Mouse (Mus musculus) central nervous system, embryonic 18 days (tissue): Measurements from ENCODE around the gene Hps3. TPM values are rescaled to one million over a fixed set of nuclear protein-coding genes. Genes with fewer than 3 reads are reported as not detected.

Experiments used
- polyA plus RNA-seq: library from polyadenylated mRNA; depleted of rRNA; stranded (reverse); fragments of >200 nt; gene quantifications from 2 replicates; pipeline ENCODE4 v1.2.3, GENCODE M21; 2012; rRNA removed

Hps3 gene
- 18.0 and 18.7 TPM in 2 replicates for polyA plus RNA-seq

DNA sequence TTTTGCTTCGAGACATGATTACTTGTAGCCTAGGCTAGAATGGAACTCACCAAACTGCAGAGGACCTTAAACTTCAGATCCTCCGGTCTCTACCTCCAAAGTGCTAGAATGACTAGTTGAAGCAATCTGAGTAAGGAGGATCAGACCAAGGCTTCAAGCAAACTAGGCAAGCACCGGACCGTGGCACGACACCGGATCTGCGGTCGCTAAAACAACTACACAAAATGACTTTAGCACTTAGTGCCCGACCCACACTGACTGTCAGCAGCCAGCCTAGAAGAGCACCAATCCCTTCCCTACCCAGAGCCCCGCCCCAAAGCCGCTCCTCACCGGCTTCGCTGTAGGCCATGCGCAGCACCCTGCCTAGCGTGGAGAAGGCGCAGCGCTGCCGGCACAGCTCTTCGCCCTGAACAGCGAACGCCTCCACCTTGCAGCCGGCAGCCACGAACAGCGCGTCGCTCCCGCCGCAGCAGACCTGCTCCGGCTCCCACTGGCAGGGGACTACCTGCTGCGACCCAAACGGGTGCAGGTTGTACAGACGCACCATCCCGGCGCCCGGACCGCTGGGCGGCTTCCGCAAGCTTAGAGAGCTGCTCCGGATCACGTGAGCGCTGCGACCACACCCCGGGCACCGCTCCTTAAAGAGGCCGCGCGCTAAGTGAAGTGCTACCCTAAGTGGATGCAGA is at the start of gene Hps3:
Hps3 (minus strand) TSS at position 597 of the 686 bp plus-strand sequence.

DNA sequence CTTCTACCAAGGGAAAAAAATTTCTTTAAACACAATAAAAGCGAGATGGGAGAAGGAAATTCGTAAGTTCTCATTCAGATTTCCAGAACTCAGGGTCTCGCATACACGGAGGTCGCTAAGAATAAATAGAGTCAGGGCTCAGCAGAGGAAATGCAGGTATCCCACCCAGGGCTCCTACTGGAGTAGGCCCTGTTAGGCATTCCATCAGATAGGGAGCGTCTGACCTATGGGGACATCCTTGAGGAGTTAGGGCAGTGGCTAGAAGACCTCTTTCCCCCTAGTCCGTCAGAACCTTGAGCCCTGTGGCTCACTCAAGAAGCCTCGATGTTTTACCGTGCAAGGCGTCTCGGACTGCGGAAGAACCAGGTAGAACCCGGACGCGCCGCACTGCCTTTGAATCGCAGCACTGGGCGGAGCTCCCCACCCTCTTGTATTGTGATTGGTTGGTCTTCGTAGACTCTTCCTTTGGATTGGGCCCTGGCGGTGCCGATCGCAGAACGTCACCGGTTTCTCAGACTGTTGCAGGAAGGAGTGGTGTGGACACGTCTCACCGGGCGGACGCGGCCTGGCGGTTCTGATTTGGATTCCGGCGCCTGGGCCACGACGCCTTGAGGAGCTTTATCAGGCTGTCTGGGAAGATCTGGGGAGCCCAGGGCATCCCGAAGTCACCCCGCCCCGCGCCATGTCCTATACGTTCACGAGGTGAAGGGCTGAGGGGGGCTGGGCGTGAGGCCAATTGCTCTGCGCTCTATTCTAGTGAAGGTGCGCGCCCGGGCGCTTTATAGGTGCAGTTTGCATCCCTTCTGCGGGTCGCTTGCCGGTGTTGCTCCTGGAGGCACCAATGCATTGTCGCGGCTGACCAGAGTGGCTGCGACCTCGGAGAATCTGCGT is 22.4 kb upstream of the Hps3 start, which contains the start of gene Hltf:
Hltf (plus strand) TSS at position 506 of the 891 bp plus-strand sequence.

DNA sequence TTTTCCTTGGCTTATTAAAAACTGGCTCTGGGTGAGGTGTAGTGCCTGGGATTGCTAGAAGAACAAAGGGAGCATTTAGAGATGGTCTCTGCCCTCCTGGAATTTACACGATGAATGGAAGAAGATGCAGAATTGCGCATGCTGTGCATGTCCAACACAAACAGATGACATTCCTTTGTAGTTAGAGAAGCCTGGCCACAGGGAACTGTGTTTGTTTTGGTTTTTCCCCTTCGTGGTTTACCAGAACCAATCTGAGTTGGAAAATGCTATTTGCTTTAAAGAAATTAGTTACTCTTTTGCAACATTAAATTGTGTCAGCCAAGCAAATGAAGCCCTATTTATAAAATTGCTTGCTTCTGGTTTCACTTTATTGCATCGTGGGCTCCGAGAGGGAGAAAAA is 78.2 kb downstream of the Hps3 start, which contains the start of gene Cp:
Cp (plus strand) TSS at position 170 of the 400 bp plus-strand sequence.

Other genes starting within 250 kb of the Hps3 start
- 6.1 and 8.1 TPM in 2 replicates for gene Cp, start 78.3 kb downstream of the Hps3 start, polyA plus RNA-seq
- gene Hltf, start 22.5 kb upstream of the Hps3 start, polyA plus RNA-seq: 14.5 and 15.1 TPM in 2 replicates
- gene Gyg, start 120.0 kb upstream of the Hps3 start, polyA plus RNA-seq: 40.5 and 45.1 TPM in 2 replicates
- gene Cpa3, start 206.9 kb upstream of the Hps3 start, polyA plus RNA-seq: 0.75 and 2.5 TPM in 2 replicates
- 0.10 and 0.16 TPM in 2 replicates for gene Cpb1, start 240.4 kb upstream of the Hps3 start, polyA plus RNA-seq